Mouse (Mus musculus) skeletal muscle tissue, adult 2 months (tissue): ENCODE results near the gene Ankrd11.

ENCODE experiments used
- DNase-seq: peaks from one replicate; pipeline ENCODE4 v3.0.0-alpha.2; 2012; ENCODE audit warnings: low read depth, low spot score

Ankrd11 gene

DNA sequence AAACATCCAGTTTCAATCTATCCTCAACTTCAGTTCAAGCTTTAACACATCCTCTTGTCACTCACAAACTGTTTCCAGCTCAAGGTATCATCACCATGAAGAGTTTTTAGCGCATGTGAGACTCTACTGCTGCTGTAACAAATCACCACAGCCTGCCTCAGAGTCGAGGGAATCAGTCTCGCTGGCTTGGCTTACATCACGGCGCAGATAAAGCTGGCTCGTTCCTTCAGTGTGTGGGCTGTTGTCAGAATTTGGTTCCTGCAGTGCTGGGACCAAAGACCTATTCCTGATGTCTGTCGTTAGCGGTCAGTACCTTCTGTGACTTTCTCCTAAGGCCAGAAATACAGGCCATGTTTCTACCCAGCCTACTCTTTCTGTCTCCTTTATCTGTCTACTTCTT, 144.9 kb downstream of the Ankrd11 start:
- DNase-seq, result no peak

DNA sequence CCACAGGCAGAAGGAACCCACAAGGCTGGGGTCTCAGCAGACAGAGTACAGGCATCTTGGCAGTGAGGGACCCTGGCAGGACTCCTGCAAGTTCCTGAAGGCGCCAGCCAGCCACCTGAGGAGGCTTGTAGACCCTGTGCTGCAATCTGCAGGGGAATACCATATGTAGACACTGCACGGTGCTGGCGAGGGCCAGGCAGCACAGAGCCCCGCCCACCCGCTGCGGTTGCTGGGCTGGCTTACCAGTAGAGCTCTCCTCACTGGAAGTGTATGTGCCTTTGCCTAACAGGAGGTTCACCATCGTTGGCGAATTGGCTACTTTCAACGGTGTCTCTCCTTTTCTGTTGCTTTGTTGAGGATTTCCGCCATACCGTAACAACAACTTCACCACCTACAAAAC, 145.8 kb downstream of the Ankrd11 start:
- no peak for DNase-seq

DNA sequence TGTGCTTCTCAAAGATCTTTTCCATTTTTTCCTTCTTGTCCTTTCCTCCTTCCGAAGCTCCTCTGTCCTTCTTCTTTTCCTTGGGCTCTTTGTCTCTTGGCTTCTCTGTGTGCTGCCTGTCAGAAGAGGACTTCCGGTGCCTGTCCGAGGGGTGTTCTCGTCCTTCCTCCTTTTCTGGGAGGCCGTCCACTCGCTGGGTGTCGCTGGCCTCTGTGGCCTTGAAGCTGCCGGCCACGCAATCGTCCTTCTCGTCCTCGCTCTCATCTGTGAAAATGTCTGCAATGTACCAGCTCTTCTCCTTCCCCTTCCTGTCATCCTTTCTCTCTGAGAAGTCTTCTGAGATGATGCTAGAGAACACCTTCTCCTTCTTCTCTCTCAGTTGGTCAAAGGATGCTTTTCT, 148.6 kb downstream of the Ankrd11 start:
- DNase-seq, result no peak

DNA sequence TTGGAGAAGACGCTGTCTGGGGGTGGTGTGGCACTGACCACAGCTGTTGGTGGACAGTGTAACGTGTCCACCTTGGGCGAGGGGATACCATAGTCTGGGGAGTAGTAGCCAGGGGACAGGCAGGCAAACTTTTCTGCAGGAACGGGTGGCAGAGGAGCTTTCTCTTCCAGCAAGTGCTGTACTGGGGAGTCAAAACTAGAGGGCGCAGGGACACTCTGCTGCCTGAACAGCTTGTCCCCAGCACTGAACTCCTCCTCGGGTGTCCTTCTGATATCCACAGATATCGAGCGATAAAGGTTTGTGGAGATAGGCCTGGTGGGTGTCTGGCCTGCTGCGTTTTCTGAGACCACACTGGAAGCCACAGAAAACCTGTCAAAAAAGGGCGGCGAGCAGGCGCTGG, 150.6 kb downstream of the Ankrd11 start:
- no peak for DNase-seq

DNA sequence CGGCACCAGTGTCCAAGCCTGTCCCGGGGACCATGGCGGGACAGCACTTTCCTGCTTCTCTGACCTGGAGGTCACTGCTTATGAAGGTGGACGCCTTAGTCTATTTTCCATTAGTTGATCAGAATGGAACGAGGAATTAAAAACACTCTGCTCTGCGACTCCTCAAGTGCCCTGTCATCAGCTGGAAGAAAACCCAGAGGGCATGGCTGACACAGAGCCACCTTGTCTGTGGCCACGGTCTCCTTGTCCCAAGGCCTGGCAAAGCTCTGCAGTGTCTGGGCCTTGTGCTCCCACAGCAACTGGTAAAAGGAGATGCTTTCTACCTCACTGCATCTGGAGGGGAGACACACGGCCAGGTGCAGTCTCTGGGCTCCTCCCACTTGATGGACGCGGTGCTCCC, 158.4 kb downstream of the Ankrd11 start:
- DNase-seq, result no peak

DNA sequence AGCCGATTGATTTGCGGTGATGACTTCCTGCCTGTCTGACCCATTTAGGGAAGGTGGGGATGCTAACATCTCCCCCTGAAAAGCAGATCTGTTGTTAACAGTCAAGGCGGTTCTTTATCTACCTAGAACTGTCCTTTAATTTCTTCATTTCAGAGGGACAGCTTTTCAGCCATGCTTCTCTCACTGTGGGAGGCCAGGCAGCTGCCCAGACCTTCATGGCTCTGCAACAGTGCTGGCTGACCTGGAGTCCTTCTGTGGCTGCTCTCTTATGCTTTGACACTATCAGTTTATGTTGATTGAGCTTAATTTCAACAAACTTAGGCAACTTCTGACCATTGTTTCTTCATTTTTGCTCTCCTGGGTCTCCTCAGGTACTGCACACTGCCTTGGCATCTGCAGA, 161.8 kb downstream of the Ankrd11 start:
- no peak for DNase-seq

DNA sequence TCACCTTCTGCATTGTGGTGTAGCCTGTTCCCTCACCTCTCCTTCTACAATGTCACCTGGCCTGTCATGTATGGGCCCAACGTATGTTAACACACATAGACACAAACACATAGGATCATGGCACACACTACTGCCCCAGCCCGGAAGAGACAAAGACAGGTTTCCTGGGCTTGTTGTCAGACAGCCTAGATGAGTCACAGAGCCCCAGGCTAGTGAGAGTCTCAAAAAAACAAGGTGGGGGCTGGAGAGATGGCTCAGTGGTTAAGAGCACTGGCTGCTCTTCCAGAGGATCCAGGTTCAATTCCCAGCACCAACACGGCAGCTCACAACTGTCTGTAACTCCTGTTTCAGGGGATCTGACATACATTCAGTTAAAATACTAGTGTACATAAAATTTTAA, 163.8 kb downstream of the Ankrd11 start:
- no peak for DNase-seq

DNA sequence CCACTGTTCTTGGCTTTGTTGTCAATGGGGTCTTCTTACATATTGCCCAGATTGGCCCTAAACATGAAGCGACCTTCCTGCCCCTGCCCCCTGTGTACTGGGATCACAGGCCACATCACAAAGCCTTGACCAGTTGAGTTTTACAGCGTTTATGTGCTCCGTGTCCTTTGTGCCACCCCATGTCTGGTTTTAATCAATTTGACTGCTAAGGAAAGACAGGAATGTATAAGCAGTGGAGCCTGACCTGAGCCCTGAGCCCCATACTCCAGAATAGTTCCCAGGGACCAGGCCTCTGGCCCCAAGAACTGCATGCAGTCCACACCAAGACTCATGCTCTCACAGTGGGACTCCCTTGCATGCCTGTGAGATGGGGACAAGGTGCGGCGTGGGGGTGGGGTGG, 166.9 kb downstream of the Ankrd11 start:
- no peak for DNase-seq

DNA sequence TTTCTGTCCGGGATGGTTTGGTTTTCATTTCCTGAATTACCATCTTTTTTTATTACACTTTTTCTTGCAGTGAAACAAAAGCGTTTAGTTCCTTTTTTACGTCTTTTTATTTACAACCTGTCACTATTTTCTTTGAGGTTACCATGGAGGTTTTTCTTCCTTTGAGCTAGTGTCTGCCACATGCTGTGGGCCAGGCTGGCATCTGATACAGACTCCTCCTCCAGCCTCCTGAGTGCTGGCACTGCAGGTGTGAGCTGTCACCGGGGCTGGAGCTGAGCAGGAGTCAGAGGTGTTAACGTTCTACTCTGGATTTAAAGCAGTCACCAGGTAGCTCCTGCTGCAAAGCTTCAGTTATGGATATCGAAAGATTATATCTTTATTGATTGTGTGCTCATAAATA, 168.9 kb downstream of the Ankrd11 start:
- DNase-seq, result no peak

DNA sequence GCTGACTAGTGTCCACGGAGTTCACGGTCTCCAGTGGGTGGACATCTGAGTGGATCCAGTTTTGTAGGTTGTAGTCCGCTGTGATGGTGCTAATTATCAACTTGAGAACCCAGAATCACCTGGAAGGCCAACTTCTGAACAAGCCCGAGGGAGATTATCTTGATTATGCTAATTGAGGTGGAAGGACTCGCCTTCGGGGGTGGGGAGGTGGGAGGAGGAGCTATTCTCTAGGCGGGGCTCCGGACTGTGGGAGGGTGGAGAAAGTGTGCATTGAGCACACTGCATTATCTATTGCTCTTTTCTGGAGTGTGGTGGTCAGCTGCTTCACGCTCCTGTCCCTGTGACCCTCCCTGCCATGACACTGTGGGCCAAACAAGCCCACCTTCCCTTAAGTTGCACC, 170.4 kb downstream of the Ankrd11 start:
- DNase-seq, result no peak

DNA sequence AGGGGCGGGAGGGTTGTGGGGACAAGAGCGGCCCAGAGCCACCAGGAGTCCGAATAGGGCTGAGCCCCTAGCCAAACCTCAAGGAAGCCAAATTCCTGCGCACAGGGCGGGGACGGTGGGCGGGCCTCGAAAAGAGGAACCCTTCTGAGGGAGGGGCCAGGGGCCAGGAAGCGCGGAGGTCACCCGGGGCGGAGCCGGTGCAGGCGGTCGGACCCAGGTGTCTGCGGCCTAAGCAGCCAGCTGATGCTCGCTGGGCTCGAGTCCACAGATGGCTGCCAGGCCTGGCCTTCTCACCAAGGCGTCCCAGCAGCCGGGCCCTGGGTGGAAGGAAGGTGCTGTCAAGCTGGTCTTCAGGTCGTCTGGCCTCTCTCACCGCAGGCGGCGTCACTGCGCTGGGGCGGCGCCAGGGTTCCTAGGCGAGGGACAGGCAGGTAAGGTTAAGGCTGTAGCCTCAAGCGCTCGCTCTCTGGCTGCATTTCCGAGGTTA, 171.7 kb downstream of the Ankrd11 start:
- peak; percentile 19 for DNase-seq

DNA sequence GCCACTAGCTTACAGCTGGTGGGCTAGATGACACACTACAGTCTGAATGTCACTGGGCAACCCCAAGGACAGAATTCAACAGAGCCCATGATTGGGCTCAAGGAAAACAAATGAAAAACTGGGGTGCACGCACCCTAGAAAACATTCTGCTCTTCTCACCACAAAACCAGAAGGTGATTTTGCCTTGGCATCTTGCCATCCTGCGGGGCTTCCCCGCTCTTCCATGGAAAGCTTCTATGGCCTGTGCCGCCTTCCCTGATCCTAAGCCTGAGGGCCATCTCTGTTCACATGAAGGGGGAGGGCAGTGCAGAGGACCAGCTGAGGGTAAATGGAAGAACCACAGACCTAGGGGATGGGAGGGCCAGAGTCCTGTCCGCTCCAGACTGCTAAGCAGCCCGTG, 174.1 kb downstream of the Ankrd11 start:
- no peak for DNase-seq

DNA sequence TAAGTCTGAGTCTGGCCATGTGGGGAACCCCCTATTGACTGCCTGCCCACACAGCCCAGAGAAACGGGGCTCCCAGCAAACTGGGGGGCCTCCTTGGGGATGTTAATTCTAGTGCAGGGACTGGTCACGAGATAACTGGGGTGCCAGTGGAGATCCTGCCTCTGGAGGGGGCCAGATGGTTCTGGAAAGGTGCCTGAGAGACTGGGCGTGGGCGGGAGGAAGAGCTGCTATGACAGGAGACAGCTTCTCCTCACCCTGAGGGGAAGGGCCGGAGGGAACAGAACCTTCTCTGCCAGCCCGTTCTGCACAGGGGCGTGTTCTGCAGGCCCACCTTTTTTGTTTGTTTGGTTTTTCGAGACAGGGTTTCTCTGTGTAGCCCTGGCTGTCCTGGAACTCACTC, 175.8 kb downstream of the Ankrd11 start:
- DNase-seq, result no peak

DNA sequence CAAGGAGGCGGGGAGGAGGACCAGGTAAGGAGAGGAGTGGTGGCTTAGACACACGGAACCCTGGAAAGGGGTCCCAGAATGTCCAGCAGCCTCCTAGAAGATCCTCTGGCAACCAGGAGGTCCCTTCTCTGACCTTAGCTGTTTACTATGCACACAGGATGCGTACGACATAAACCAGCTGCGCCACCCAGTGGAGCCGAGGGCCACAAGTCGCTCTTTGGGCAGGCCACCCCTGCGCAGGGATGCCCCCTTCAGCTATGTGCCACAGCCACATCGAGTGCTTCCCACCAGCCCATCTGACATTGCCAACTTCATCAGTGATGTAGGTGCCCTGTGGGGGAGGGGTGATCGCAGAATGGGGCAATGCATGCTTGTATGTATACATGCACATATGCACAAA, 176.6 kb downstream of the Ankrd11 start:
- no peak for DNase-seq

DNA sequence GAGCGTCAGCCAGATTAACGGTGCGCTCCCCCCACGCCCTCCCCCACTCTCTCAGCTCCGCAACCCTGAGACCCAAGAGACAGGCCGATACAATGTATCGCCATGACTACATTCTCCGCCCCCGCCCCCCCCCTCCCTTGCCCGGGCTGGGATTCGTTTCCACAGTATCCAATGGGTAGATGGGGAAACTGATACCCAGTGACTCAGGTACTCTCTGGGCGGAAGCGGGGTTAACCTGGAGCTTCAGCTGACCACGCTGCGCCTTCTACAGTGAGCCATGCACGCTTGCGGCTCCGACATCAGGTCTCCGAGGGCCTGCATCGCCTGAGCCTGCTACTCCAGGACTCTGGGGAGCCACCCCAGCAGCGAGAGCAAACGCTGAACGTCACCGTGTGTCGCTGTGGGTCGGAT, 177.4 kb downstream of the Ankrd11 start:
- DNase-seq, result no peak

DNA sequence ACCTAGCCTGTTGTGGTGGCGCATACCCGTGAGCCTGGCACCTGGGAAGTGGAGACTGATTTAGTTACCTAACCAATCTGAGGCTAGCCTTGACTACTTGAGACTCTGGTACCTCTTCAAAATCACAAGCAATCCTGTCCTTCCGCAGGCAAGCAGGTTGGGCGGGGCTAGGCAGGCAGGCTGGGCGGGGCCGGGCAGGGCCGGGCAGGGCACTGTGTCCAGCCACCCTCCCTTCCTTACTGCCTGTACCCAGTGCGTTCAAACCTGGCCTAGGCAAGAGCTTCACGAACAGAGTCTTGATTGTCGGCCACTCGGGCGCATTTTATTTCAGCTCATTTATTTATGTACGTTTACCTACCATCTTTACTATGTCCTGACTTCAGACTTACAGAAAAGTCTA, 182.2 kb downstream of the Ankrd11 start:
- no peak for DNase-seq

DNA sequence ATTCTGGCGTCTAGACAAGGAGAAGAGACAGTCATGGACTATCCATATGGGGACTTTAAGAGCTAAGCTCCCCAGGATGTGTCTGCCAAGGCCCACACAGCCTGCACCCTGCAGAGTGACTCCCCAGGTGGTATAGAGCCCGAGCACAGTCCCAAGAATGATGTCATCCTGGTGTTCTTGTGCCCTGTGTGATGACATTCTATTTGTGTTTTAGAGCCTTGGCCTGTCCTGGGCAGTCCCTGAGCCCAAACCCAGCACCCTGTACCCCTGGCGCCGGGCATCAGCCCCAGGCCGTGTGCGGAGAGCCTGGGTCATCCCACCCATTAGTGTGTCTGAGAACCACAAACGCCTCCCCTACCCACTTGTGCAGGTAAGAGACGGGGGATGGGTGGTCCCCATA, 185.8 kb downstream of the Ankrd11 start:
- DNase-seq, result no peak

DNA sequence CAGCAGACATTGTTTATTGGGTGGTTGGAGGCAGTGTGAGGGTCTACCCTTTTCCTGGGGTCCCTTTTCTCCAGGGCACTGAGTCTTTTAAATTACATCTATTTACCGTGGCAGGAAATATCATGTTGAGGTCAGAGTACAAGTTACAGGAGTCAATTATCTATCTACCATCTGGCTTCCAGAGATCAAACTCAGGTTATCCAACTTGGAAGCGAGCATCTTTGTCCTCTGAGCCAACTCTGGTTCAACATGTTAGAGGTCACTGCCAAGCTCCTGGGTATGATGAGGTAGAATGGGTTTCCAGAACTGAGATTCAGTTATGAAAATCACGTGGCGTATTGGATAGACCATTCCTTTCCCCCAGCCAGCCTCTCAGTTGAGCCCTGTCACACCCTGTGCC, 187.0 kb downstream of the Ankrd11 start:
- no peak for DNase-seq

DNA sequence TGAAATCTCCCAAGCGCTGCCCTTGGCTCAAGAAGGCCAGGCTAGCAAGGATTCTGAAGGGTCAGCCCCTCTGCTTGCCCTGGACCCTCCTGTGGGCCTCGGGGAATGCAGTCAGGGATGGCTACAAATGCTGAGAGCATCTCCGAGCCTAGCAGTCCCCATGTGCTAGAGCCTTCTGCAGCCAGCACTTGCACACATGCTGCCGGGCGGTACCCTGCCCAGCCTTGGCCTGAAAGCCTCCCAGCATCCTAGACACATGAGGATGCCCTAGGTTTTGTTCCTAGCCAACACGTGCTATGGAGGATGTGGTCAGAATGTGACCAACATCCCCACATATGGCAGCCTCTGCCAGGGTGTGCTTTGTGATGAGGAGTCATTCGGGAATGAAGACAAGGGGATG, 187.7 kb downstream of the Ankrd11 start:
- no peak for DNase-seq

DNA sequence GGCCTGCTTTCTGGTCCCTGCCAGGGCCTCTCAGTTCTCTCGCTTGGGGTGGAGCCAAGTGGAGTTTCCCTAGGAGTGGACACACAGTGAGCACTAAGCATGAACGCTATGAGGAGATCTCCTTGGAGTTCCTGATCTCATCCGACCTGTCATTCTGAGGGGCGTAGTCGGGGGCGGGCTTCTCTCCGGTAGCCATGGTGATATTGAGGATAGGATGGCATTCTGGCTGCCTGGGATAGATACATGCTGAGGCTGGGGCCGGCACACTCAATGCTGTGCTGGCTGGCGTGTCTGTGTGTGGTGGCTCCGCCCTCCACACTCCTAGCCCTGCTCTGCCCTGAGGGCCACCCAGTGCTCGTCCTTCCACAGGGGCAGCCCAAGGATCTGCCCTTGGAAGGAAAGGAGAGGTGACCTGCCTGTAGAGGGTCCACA, 188.7 kb downstream of the Ankrd11 start:
- peak; percentile 37 for DNase-seq

DNA sequence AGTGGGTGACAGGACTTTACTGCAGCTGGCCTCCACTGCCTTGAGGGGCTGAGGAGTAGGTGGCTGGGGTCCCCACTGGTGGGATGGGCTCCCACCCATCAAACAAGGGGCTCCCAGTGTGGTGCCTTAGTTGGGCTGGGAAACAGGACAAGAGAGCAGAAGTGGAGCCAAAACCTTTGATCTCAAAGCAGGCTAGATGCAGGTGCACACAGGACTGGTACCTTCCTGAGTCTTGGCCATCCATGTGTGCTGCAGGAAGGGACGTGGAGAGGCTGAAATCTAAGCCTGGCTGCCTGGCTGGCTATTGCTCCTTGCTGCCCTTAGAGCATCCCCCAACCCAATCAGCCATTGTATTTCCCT, 189.6 kb downstream of the Ankrd11 start:
- no peak for DNase-seq

DNA sequence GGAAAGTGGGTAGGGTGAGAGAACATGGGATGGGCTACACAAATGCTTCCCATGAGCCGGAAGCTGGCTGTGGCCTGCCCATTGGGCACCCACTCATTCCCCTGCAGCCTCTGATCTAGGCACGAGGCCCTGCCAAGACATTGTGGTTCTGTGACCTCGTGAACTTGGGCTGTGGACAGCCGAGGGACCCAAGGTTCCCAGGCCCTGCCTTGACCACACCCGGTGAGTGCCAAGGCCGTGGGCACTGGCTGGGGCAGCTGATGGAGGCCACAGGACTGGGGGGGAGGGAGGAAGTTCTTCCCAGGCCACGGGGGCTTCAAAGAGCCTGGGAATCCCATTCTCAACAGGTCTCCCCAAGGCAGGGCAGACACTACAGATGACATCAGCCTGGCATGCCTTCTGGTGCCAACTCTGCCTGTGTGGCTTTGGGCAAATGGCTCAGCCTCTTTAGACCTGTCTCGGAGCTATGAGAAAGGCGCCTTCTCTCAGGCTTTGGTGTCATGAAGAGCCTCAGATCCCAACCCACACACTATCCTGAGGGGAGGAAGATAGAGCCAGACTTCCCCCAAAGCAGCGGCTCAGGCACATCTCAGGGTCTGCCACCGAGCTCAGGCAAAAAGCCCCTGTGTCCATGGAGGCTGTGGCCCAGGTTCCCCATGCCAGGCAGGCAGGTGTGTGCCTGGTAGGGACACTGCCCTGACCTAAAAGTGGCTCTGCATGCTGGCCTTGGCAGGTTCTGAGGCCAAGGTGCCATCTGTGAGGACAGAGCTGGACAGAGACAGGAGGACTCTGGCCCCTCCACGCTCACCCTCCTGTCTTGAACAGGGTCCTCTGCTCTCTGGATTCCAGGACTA, 190.2 kb downstream of the Ankrd11 start:
- DNase-seq, result no peak

DNA sequence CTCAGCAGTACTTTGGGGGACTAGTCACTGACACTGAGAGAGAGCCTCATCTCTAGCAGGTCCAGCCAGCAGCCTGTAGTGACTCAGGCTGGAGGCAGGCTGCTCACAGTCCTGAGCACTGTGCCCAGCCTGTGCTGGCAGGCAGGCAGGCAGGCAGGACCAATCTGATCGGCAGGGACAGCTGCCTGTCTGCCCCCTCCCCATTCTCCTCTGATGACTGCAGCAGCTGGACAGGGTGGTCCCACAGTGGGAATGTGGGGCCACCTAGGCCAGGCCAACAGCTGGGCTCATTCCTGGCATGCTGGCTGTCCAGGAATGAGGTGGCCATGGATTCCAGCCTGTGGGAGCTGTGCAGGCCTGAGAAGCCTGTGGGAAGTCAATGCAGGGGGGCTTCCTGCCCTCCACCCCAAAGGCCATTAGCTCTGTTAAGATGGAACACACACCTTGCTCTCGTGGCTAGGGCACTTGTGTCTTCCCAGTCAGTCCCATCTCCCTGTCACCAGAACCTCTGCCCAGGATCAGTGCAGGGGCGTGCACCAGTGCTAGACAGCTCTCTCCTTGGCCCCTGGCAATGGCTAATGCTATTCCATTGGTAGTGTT, 191.3 kb downstream of the Ankrd11 start:
- DNase-seq, result no peak
